Mouse (Mus musculus): ENCODE data around the gene Zfhx3.

DNA sequence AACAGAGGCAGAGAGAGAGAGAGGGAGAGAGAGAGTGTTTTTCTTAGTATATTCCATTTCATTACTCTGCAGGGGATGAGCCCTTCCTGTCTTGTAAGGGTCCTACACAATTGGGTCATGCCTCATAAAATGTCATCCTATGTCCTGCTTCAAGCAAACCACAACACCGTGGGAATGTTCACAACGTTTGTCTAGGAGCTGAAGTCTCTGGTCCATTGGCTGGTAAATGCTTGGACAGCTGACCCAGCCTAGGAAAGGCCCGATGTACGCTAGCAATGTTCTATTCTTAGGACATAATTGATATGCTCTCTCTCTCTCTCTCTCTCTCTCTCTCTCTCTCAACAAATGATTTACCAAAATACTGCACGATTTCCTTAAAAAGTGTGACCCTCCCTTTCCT lies 666.2 kb downstream of the Zfhx3 start:
- TF ChIP-seq POLR2A (IDR thresholded peaks at IDR 0.05; ENCODE audit: borderline replicate concordance, control insufficient read depth, low read depth, low read length), result no peak
- TF ChIP-seq CTCF (IDR thresholded peaks at IDR 0.05; ENCODE audit: control insufficient read depth, insufficient read depth, low read length), result no peak
